Mouse (Mus musculus) C2C12 (cell line): ENCODE results near the gene Atrip.

Source experiments
- CTCF ChIP-seq: IDR thresholded peaks from one replicate; pipeline ENCODE4 v1.5.1; 2011; ENCODE audit not compliant: control insufficient read depth, insufficient read depth, insufficient read length
- MAX ChIP-seq: IDR thresholded peaks from one replicate; pipeline ENCODE4 v1.6.1; 2011; ENCODE audit warnings: mild to moderate bottlenecking, control low read depth
- MYOD1 ChIP-seq: IDR thresholded peaks from one replicate; pipeline ENCODE4 v1.6.1; 2011; ENCODE audit warnings: low read depth; ENCODE audit not compliant: control insufficient read depth, insufficient read length
- MYOG ChIP-seq: IDR thresholded peaks from one replicate; pipeline ENCODE4 v1.6.1; 2011; ENCODE audit not compliant: control insufficient read depth, insufficient read length; ENCODE audit errors: extremely low read depth
- USF1 ChIP-seq: IDR thresholded peaks from one replicate; pipeline ENCODE4 v1.6.1; 2011; ENCODE audit warnings: low read depth, mild to moderate bottlenecking, control low read depth, moderate library complexity

DNA sequence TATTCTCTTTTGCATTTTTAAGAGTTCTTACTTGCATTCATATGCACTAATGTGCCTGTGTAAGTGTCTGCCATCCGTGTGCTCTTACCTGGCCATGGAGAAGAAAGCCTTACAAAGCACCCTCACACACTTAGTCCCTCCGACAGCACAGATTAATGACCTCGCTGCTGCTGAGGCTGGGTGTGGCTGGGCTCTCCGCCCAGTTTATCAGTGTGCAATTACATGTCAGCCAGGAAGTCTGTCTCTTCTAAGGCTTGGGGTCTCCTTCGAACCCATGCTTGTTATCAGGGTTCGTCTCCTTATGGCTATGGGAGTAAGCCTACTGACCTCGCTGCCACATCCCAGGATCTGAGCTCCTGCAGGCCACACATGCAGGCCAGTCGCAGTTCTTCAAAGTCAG, 58.5 kb downstream of the Atrip start:
- TF ChIP-seq CTCF = no peak
- TF ChIP-seq MAX = no peak
- TF ChIP-seq MYOD1 = no peak
- no peak for TF ChIP-seq USF1
- no peak for TF ChIP-seq MYOG
